Mouse (Mus musculus): ENCODE results near the gene Rbmxl1.

DNA sequence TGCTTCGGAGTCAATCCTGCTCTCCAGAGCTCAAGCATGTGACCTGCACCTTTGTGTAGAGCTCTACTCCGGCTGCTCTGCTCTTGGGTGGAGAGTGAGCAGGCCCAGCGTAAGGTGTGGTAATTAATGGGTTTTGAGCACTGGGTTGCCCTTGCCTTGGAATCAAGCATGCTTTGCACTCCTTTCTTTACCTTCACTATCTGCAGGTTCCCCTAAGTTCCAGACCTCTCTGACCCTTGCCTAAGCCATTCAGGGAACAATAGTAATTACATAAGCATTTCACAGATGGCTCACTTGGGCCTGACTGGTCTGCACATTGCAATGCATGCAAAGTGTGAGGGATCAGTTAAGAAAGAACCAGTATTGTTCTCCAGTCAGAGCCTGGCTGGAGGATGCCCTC, 29.1 kb upstream of the Rbmxl1 start:
- TF ChIP-seq POLR2A (IDR thresholded peaks at IDR 0.05; ENCODE audit: insufficient read depth, low read depth, low read length), result no peak
- TF ChIP-seq CTCF (IDR thresholded peaks at IDR 0.05; ENCODE audit: insufficient read depth, low read depth, low read length), result no peak
